Mouse (Mus musculus): ENCODE data around the gene Hipk2. TPM values are rescaled to one million over a fixed set of nuclear protein-coding genes. Genes with fewer than 3 reads are reported as not detected.
A peak's percentile ranks its signal among the peaks of the same experiment; 100 is the strongest.

Hipk2 gene
- polyA plus RNA-seq, 1 experiment from 2014 or later = 9.4 TPM

GRCm38 (mm10) chr6:38808317-38808716 lies 67.6 kb downstream of the Hipk2 start:
- H3K36me3 ChIP-seq (ENCODE audit: control insufficient read depth, insufficient read depth) = no peaks in the 10 kb centered on the region
- no peak overlapping the region for H3K4me2 ChIP-seq (ENCODE audit: low read depth, low read length)
- no peak overlapping the region for H3K4me3 ChIP-seq (ENCODE audit: low read length)
- no peaks in the 10 kb centered on the region for H3K27me3 ChIP-seq (ENCODE audit: control insufficient read depth, insufficient read depth, low read length)
- no peak for ATAC-seq (replicated peaks; ENCODE audit: extremely low read depth, insufficient read depth, low FRiP score)
- H3K9ac ChIP-seq (ENCODE audit: low read length) = no peak overlapping the region
- H3K9me3 ChIP-seq (replicated peaks; ENCODE audit: control insufficient read depth, low read length) = no peaks in the 10 kb centered on the region
- 93% methylated on average over 4 of the region's 4 CpGs for WGBS
- H3K4me1 ChIP-seq (ENCODE audit: control insufficient read depth, insufficient read depth, low read length) = peaks cover 46% of the 10 kb centered on the region
- no peak overlapping the region for H3K27ac ChIP-seq (ENCODE audit: low read length)

GRCm38 (mm10) chr6:38806963-38807445 lies 69.0 kb downstream of the Hipk2 start:
- peaks cover 50% of the 10 kb centered on the region for H3K4me1 ChIP-seq (ENCODE audit: control insufficient read depth, insufficient read depth, low read length)
- peak overlapping the region; percentile 14; the same call in 1 of the 2 replicates for H3K4me2 ChIP-seq (ENCODE audit: low read depth, low read length)
- H3K27ac ChIP-seq (ENCODE audit: low read length) = peak overlapping the region; percentile 86
- ATAC-seq (replicated peaks; ENCODE audit: extremely low read depth, insufficient read depth, low FRiP score) = no peak
- H3K4me3 ChIP-seq (ENCODE audit: low read length) = no peak overlapping the region
- peak overlapping the region; percentile 30; the same call in 1 of the 2 replicates for H3K9ac ChIP-seq (ENCODE audit: low read length)
- WGBS = 25% methylated on average over 4 of the region's 4 CpGs
- H3K9me3 ChIP-seq (replicated peaks; ENCODE audit: control insufficient read depth, low read length) = no peaks in the 10 kb centered on the region
- H3K36me3 ChIP-seq (ENCODE audit: control insufficient read depth, insufficient read depth) = no peaks in the 10 kb centered on the region
- H3K27me3 ChIP-seq (ENCODE audit: control insufficient read depth, insufficient read depth, low read length) = no peaks in the 10 kb centered on the region

- Histone ChIP-seq H3K9ac (ENCODE audit: low read length) (no peak overlapping the region), H3K27me3 (ENCODE audit: control insufficient read depth, insufficient read depth, low read length) (no peaks in the 10 kb centered on the region), H3K4me3 (ENCODE audit: low read length) (no peak overlapping the region), H3K36me3 (ENCODE audit: control insufficient read depth, insufficient read depth) (no peaks in the 10 kb centered on the region), H3K4me2 (ENCODE audit: low read depth, low read length) (no peak overlapping the region), H3K4me1 (ENCODE audit: control insufficient read depth, insufficient read depth, low read length) (peaks cover 42% of the 10 kb centered on the region), H3K9me3 (replicated peaks; ENCODE audit: control insufficient read depth, low read length) (no peaks in the 10 kb centered on the region), H3K27ac (ENCODE audit: low read length) (no peak overlapping the region)
- ATAC-seq (replicated peaks; ENCODE audit: extremely low read depth, insufficient read depth, low FRiP score) = no peak
- 66% methylated on average over 2 of the region's 2 CpGs for WGBS
Observed at GRCm38 (mm10) chr6:38805612-38806011, 70.4 kb downstream of the Hipk2 start.

GRCm38 (mm10) chr6:38801252-38801651 lies 74.7 kb downstream of the Hipk2 start:
- Histone ChIP-seq H3K4me2 (ENCODE audit: low read depth, low read length) (no peak overlapping the region), H3K27ac (ENCODE audit: low read length) (no peak overlapping the region), H3K36me3 (ENCODE audit: control insufficient read depth, insufficient read depth) (no peaks in the 10 kb centered on the region), H3K4me3 (ENCODE audit: low read length) (no peak overlapping the region), H3K27me3 (ENCODE audit: control insufficient read depth, insufficient read depth, low read length) (no peaks in the 10 kb centered on the region), H3K9me3 (replicated peaks; ENCODE audit: control insufficient read depth, low read length) (no peaks in the 10 kb centered on the region), H3K9ac (ENCODE audit: low read length) (no peak overlapping the region), H3K4me1 (ENCODE audit: control insufficient read depth, insufficient read depth, low read length) (peaks cover 15% of the 10 kb centered on the region)
- 43% methylated on average over 1 of the region's 1 CpGs for WGBS
- no peak for ATAC-seq (replicated peaks; ENCODE audit: extremely low read depth, insufficient read depth, low FRiP score)

GRCm38 (mm10) chr6:38797548-38797947 lies 78.4 kb downstream of the Hipk2 start:
- Histone ChIP-seq H3K27ac (ENCODE audit: low read length) (no peak overlapping the region), H3K9me3 (replicated peaks; ENCODE audit: control insufficient read depth, low read length) (no peaks in the 10 kb centered on the region), H3K36me3 (ENCODE audit: control insufficient read depth, insufficient read depth) (no peaks in the 10 kb centered on the region), H3K4me1 (ENCODE audit: control insufficient read depth, insufficient read depth, low read length) (peaks cover 24% of the 10 kb centered on the region), H3K4me2 (ENCODE audit: low read depth, low read length) (no peak overlapping the region), H3K9ac (ENCODE audit: low read length) (no peak overlapping the region), H3K4me3 (ENCODE audit: low read length) (no peak overlapping the region), H3K27me3 (ENCODE audit: control insufficient read depth, insufficient read depth, low read length) (no peaks in the 10 kb centered on the region)
- no peak for ATAC-seq (replicated peaks; ENCODE audit: extremely low read depth, insufficient read depth, low FRiP score)
- WGBS = 76% methylated on average over 3 of the region's 3 CpGs

- H3K36me3 ChIP-seq (ENCODE audit: control insufficient read depth, insufficient read depth) = no peaks in the 10 kb centered on the region
- H3K27me3 ChIP-seq (ENCODE audit: control insufficient read depth, insufficient read depth, low read length) = no peaks in the 10 kb centered on the region
- no peak overlapping the region for H3K27ac ChIP-seq (ENCODE audit: low read length)
- H3K4me1 ChIP-seq (ENCODE audit: control insufficient read depth, insufficient read depth, low read length) = peaks cover 18% of the 10 kb centered on the region
- no peaks in the 10 kb centered on the region for H3K9me3 ChIP-seq (replicated peaks; ENCODE audit: control insufficient read depth, low read length)
- H3K4me3 ChIP-seq (ENCODE audit: low read length) = no peak overlapping the region
- H3K4me2 ChIP-seq (ENCODE audit: low read depth, low read length) = no peak overlapping the region
- ATAC-seq (replicated peaks; ENCODE audit: extremely low read depth, insufficient read depth, low FRiP score) = no peak
- H3K9ac ChIP-seq (ENCODE audit: low read length) = no peak overlapping the region
Observed at GRCm38 (mm10) chr6:38796993-38797392, 79.0 kb downstream of the Hipk2 start.

- no peaks in the 10 kb centered on the region for H3K36me3 ChIP-seq (ENCODE audit: control insufficient read depth, insufficient read depth)
- peaks cover 18% of the 10 kb centered on the region for H3K4me1 ChIP-seq (ENCODE audit: control insufficient read depth, insufficient read depth, low read length)
- no peak overlapping the region for H3K27ac ChIP-seq (ENCODE audit: low read length)
- H3K9me3 ChIP-seq (replicated peaks; ENCODE audit: control insufficient read depth, low read length) = no peaks in the 10 kb centered on the region
- H3K4me2 ChIP-seq (ENCODE audit: low read depth, low read length) = no peak overlapping the region
- WGBS = 90% methylated on average over 1 of the region's 1 CpGs
- H3K27me3 ChIP-seq (ENCODE audit: control insufficient read depth, insufficient read depth, low read length) = no peaks in the 10 kb centered on the region
- ATAC-seq (replicated peaks; ENCODE audit: extremely low read depth, insufficient read depth, low FRiP score) = no peak
- no peak overlapping the region for H3K4me3 ChIP-seq (ENCODE audit: low read length)
- H3K9ac ChIP-seq (ENCODE audit: low read length) = no peak overlapping the region
Observed at GRCm38 (mm10) chr6:38796388-38796787, 79.6 kb downstream of the Hipk2 start.

GRCm38 (mm10) chr6:38795096-38795816 lies 80.7 kb downstream of the Hipk2 start:
- Histone ChIP-seq H3K27ac (ENCODE audit: low read length) (no peak overlapping the region), H3K4me2 (ENCODE audit: low read depth, low read length) (no peak overlapping the region), H3K9ac (ENCODE audit: low read length) (no peak overlapping the region), H3K27me3 (ENCODE audit: control insufficient read depth, insufficient read depth, low read length) (no peaks in the 10 kb centered on the region), H3K4me1 (ENCODE audit: control insufficient read depth, insufficient read depth, low read length) (peaks cover 18% of the 10 kb centered on the region), H3K4me3 (ENCODE audit: low read length) (no peak overlapping the region), H3K9me3 (replicated peaks; ENCODE audit: control insufficient read depth, low read length) (no peaks in the 10 kb centered on the region), H3K36me3 (ENCODE audit: control insufficient read depth, insufficient read depth) (no peaks in the 10 kb centered on the region)
- WGBS = 59% methylated on average over 3 of the region's 3 CpGs
- no peak for ATAC-seq (replicated peaks; ENCODE audit: extremely low read depth, insufficient read depth, low FRiP score)

- no peak for ATAC-seq (replicated peaks; ENCODE audit: extremely low read depth, insufficient read depth, low FRiP score)
- Histone ChIP-seq H3K27ac (ENCODE audit: low read length) (no peak overlapping the region), H3K4me1 (ENCODE audit: control insufficient read depth, insufficient read depth, low read length) (peaks cover 23% of the 10 kb centered on the region), H3K27me3 (ENCODE audit: control insufficient read depth, insufficient read depth, low read length) (no peaks in the 10 kb centered on the region), H3K9ac (ENCODE audit: low read length) (no peak overlapping the region), H3K4me3 (ENCODE audit: low read length) (no peak overlapping the region), H3K36me3 (ENCODE audit: control insufficient read depth, insufficient read depth) (no peaks in the 10 kb centered on the region), H3K4me2 (ENCODE audit: low read depth, low read length) (no peak overlapping the region), H3K9me3 (replicated peaks; ENCODE audit: control insufficient read depth, low read length) (no peaks in the 10 kb centered on the region)
- 77% methylated on average over 3 of the region's 3 CpGs for WGBS
Observed at GRCm38 (mm10) chr6:38792966-38793365, 83.0 kb downstream of the Hipk2 start.
